Mouse (Mus musculus): Measurements from ENCODE around the gene Nup107.

Gene Nup107

GRCm38 (mm10) chr10:117799806-117800205 lies 7.3 kb upstream of the Nup107 start:
- no peak for DNase-seq

- DNase-seq: no peak
Observed at GRCm38 (mm10) chr10:117798436-117799035, 6.0 kb upstream of the Nup107 start.

- no peak for DNase-seq
Observed at GRCm38 (mm10) chr10:117797684-117798083, 5.2 kb upstream of the Nup107 start.

DNA sequence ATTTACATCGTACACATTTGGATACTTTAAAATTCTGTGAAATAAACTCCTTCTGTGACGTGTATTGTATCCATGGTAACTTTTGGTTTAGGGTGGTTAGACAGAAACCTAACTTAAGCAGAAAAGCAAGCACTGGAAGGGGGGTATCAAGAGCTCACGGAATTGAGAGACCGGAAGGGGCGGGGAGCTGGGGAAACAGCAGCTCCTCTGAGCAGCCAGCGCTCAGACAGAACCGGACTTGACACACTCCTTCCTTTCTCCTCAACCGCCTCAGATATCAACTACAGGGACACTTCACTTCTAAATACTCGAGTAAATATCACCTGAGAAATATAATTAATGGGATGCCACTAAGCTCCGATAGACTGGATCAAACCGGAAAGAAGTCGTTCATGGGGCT lies 4.6 kb upstream of the Nup107 start:
- no peak for DNase-seq

GRCm38 (mm10) chr10:117796181-117796580 lies 3.7 kb upstream of the Nup107 start:
- no peak for DNase-seq

- no peak for DNase-seq
Observed at GRCm38 (mm10) chr10:117795206-117795605, 2.7 kb upstream of the Nup107 start.

DNA sequence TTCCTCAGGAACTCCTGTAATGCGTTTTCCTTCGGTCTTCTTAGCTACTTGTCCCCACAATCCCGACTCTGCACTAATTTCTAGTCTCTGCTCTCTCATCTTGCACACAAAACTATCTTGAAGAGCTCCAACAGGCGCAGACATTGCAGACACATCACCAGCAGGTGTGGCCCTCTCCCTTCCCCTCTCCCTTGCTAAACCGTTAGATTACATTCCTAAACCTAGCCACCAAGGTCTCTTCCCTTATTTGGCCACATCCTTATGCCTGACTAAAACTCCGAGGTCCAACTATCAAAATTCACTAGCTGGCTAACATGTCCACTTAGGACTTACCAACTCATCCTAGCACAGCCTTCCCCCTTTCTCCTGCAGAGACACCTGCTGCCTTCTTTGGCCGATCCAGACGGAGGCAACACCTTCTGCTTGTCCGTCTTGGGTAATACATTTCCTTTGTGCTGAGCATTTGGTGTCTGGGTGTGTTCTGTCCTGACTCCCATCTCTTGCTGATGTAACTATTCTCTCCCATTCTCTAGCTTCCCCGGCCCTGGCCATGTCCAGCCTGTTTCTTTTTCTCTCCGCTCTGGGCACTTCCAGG lies 1.0 kb upstream of the Nup107 start:
- DNase-seq: no peak

DNA sequence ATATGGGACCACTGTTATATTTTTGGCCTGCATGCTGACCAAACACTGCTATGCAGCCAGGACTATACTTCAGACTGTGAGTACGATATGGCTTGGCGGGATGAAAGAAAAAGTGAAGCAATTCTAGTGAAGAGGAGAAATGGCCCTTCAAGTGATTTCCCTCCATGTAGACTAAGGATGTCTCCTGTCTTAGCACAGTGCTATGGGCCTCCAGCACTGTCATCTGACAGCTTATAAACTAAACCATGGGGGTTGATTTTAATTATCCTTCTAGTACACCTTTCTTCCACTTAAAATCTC lies 1.4 kb downstream of the Nup107 start:
- no peak for DNase-seq

DNA sequence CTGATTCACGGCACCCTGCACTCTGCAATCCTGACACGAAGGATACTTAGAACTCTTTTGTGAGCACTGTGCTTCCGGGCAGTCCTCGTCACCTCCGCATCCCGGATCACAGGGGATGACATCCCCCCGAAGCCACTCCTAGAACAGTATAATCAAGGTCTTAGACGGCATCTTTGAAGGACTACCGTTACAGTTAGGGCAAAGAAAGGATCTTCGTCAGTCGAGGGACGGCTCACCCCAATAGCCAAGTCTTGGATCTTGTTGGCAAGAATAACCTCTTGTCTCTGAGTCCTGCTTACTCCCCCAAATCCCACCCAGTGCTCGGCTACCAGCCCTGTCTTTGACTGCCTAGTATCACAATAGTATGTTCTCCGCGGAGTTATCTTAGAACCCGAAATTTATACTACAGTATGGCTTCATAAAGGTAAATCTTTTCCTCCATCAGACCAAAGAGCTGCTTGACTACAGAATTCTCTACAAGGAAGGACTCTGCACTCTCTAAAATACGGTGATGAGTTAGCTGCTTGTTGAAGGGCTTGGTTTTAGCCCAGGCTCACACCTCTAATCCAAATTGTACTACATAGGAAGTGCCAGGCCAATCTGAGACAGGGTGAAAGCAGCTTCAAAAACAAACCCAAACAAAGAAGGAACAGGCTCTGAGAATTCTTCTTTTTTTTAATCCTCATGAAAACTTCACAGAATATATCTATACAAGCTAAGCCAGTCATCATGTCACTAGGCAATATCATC lies 1.9 kb downstream of the Nup107 start:
- no peak for DNase-seq

DNA sequence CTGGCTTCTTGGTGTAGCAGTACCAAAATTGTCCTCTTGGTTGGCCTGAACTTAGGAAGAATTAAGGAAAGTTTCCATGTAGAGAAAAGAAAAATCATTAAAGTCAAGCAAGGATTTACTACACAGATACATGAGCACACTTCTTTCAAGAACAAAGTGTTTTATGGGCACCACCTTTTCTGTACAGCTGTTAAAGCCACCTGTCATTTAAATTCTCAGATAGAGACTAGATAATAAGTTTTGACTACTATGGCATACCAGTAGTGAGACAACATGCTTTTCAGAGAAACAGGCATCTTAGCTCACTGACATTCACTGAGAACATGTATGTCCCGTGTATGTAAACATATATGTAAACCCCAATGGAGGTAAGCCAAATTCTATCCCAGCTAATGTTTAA lies 2.5 kb downstream of the Nup107 start:
- DNase-seq: no peak

GRCm38 (mm10) chr10:117784646-117785045 lies 7.9 kb downstream of the Nup107 start:
- no peak for DNase-seq

- no peak for DNase-seq
Observed at GRCm38 (mm10) chr10:117783786-117784420, 8.6 kb downstream of the Nup107 start.

DNA sequence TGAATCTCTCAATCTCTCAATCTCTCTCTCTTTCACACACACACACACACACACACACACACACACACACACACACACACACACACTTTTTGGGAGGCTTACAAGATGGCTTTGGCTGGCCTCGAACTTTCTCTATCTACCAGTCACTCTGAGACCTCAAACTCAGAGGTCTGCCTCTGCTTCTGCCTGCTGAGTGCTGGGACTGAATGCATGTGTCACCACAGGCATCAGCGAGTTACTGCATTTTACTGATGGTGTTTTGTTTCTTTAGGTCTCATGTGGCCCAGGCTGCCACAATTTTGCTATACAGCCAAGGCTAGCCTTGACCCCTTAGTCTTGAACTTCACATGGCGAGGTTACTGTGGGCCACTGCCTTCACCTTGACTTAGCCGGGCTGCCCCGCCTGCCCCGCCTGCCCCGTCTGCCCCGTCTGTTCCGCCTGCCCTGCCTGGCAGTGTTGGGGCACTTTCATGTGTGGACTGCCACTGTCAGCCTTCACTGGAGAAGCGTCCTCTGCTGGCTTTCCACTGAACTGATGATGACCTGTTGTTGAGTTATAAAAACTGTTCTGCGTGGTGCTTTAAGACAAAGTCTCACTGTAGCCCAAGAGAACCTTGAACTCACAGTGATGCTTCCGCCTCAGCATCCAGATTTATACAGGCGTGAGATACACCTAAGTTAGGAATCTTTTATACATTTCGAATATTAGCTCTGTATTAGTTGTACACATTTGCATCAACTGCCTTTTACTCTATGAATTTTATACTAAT lies 9.8 kb downstream of the Nup107 start:
- DNase-seq: no peak

- DNase-seq: no peak
Observed at GRCm38 (mm10) chr10:117782056-117782455, 10.4 kb downstream of the Nup107 start.

DNA sequence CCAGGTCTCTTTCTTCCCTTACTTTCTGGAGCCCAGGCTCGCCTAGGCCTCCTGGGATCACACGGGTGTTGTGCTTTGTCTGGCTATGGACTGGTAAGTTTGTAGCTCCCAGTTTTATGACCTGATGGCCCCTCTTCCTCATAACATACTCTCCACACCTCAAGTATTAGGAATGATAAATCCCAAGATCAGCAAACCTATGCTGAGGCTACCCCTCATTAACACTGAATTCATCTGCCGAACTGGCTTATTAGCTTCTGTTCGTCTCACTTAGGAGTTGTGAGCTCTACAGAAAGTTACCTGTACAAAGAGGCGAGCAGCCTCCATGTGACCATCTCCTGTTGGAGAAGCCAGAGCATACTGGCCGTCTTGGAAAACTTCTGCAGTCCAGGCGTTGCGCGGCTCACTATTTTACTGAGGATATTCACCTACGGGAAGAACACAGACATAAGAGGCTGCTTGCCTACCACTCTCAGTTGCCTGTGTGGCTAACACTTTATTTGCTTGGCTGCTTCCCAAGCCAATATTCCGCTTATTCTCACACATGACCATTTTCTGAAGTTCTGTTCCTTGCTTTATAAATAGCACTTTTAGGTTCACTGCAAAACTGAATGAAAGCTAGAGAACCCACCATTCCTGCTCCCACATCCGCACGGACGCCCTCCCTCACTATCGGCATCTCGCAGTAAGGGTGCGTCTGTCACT lies 11.3 kb downstream of the Nup107 start:
- DNase-seq: no peak

DNA sequence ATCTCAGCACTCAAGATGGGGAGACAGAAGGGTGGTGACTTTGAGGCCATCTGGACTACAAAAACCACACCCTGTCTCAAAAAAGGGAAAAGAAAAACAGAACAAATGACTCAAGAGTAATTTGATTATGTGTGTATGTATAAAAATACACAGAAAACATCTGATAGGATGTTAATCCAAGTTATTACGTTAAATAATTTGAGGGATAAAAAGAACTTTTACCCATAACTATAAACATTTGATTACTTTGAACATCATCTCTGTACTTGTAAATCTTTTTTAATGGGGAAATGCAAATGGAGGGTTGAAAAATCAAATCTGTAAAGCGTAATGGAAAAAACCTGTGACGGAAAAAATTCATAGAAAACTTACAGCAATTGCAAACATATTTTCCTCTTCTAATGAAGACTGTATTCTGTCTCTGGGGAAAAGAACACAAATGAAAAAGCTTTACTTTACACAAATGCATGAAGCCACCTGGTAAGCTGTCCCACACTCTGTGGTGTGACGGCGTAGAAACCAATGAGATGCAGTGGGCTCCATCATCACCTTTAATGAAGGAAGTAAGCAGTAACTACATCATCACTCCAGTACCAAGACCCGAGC lies 12.1 kb downstream of the Nup107 start:
- no peak for DNase-seq

DNA sequence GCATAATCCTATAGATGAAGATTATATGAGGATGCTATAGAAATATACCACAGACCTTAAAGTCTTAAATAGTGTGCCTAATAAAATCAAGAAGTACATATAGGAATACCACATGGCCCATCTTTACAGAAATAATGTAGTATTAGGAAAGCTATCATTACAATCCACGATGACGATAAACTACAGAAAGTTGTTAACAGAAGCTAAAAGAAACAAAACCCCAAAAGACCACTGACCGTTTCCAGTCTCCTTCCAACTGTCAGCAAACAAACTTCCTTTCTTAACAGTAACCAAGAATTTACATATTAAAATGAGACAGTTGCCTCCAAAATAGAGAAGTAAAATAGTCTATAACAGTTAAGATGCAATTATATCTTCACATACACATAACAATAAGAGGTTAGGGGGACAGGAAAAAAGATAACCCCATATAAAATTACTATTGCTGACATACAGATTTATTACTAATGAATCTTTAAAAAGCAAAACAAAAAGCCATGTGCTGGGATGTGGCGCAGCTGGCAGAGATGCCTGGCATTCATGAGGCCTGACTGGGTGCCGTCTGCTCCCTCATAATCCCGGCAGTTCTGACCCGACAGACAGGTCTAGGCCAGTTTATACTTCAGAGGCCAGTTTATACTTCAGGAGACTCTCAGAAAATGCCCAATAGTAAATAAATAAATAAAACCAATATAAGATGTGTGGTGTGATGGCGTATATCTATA lies 12.8 kb downstream of the Nup107 start:
- DNase-seq: no peak

- DNase-seq: no peak
Observed at GRCm38 (mm10) chr10:117778951-117779350, 13.6 kb downstream of the Nup107 start.

DNA sequence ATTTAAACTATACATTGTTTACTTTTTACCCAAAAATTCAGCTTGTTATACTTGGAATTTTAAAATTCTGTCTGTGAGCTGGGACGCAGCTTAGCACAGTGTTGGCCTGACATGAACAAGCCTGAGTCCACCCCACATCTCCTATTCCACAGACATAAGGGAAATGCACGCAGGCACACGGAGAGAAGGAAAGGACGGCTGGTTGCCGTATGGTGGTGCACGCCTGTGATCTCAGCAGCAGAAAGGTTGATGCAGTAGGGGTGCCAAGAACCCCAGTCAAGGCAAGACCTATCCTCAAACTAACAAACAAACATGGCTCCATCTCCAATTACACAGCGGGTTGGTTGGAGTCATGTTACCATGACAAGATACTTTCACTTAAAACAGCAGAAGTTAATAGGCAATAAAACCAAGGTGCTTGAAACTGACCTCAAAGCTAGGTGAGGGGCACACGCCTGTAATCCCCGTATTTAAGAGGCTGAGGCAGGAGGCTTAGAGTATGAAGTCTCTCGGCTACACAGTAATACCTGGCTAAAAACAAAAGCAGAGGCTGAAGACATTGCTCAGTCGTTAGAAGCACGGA lies 14.1 kb downstream of the Nup107 start:
- DNase-seq: no peak

- no peak for DNase-seq
Observed at GRCm38 (mm10) chr10:117777501-117778327, 14.8 kb downstream of the Nup107 start.
